Mouse (Mus musculus): ENCODE measurements around the gene Fos. TPM values are rescaled to one million over a fixed set of nuclear protein-coding genes. Genes with fewer than 3 reads are reported as not detected.

Fos gene
- polyA plus RNA-seq, 1 experiment from 2014 or later: 2.0 TPM

GRCm38 (mm10) chr12:85489232-85489886, 15.7 kb downstream of the Fos start:
- ATAC-seq (ENCODE audit: insufficient number of reproducible peaks, insufficient read depth, low FRiP score, low TSS enrichment, low read depth): no peak
- Histone ChIP-seq H3K9ac (replicated peaks) (no peak overlapping the region), H3K9me3 (no peaks in the 10 kb centered on the region), H3K27me3 (0 out of 2 replicates have a peak, but pooled peaks cover 4% of the 10 kb centered on the region), H3K27ac (no peak overlapping the region), H3K36me3 (no peaks in the 10 kb centered on the region), H3K4me2 (no peak overlapping the region), H3K4me1 (replicated peaks) (peaks cover 32% of the 10 kb centered on the region), H3K4me3 (replicated peaks) (no peak overlapping the region)
- WGBS: 79% methylated on average over 7 of the region's 7 CpGs

GRCm38 (mm10) chr12:85490096-85490820, 16.6 kb downstream of the Fos start:
- H3K4me1 ChIP-seq (replicated peaks): peaks cover 27% of the 10 kb centered on the region
- no peak overlapping the region for H3K4me3 ChIP-seq (replicated peaks)
- H3K36me3 ChIP-seq: no peaks in the 10 kb centered on the region
- no peaks in the 10 kb centered on the region for H3K9me3 ChIP-seq
- H3K4me2 ChIP-seq: no peak overlapping the region
- no peak overlapping the region for H3K9ac ChIP-seq (replicated peaks)
- no peak overlapping the region for H3K27ac ChIP-seq
- no peak for ATAC-seq (ENCODE audit: insufficient number of reproducible peaks, insufficient read depth, low FRiP score, low TSS enrichment, low read depth)
- WGBS: 69% methylated on average over 10 of the region's 10 CpGs
- 0 out of 2 replicates have a peak, but pooled peaks cover 4% of the 10 kb centered on the region for H3K27me3 ChIP-seq

DNA sequence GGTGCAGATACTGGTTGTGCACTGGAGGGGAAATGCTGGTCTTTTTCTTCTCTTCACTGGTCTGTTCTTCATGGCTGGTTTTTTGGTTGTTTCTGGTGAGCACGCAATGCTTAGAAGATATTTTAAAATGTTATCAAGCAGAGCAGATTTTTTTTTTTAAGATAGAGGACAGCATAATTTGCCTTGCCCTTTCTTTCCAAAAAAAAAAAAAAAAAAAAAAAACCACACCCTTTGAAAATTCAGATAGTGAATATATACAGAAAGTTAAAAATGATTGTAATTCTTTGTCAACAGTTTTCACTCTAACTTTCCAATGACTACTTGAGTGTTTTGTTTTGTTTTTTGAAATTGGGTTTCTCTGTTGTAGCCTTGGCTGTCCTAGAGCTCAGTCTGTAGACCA, 17.3 kb downstream of the Fos start:
- no peaks in the 10 kb centered on the region for H3K36me3 ChIP-seq
- WGBS: 94% methylated on average over 1 of the region's 1 CpGs
- no peaks in the 10 kb centered on the region for H3K9me3 ChIP-seq

DNA sequence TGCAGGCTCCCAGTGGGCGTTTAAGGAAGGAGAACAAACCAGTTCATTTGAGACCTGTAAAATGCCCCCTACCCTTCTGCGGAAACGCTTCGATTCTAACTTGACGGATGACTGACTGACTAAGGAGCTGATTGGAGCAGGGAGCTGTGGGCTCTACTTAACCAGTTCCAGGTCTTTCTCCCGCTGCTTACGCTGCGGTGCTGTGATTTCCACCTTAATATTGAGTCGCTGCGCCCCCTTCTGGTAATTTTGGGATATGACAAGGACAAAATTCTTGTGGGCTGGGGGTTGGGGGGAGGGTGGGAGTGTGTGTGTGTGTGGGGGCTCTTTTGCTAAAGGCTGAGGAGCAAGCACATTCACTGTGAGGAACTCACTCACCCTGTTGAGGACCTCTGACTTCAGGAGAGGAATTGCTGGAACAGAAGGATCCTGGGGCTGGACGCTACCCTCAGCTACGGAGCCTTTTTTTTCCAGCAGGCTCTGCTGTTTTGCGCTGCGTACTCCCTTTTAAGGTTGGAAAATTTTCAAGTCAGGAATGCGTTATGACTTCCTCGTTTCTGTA, 18.5 kb downstream of the Fos start:
- Histone ChIP-seq H3K9ac (replicated peaks) (no peak overlapping the region), H3K4me3 (replicated peaks) (peak overlapping the region; percentile 16)
- WGBS: 24% methylated on average over 16 of the region's 16 CpGs

More for the DNA sequence above, 17.3 kb downstream of the Fos start:
- Histone ChIP-seq H3K4me3 (replicated peaks) (no peak overlapping the region), H3K27me3 (0 out of 2 replicates have a peak, but pooled peaks cover 4% of the 10 kb centered on the region), H3K9ac (replicated peaks) (no peak overlapping the region), H3K27ac (no peak overlapping the region), H3K4me2 (no peak overlapping the region), H3K4me1 (replicated peaks) (peaks cover 23% of the 10 kb centered on the region)
- no peak for ATAC-seq (ENCODE audit: insufficient number of reproducible peaks, insufficient read depth, low FRiP score, low TSS enrichment, low read depth)

DNA sequence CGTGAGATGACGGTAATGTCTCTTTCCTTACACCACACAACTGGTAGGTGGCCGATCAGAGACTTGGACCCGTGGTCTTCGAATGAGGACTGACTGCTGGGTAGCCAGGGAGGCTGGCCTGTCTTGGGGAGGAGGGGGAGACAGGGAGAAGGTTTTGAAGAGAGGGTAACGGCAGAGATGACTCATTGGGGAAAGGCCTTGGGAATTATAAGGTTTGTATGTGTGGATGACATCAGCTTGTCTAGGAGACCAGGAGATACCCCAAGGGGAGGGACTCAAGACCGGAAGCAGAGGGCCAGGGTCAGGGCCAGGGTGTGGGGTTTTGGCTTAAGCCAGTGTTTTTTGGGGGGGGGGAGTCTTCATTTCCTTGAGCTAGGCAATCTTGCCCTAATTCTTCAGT, 22.6 kb downstream of the Fos start:
- Histone ChIP-seq H3K27me3 (no peaks in the 10 kb centered on the region), H3K4me3 (replicated peaks) (no peak overlapping the region), H3K27ac (no peak overlapping the region), H3K4me1 (replicated peaks) (peaks cover 9% of the 10 kb centered on the region; the same call in 1 of the 2 replicates), H3K9me3 (peaks cover 2% of the 10 kb centered on the region; the same call in 1 of the 2 replicates), H3K9ac (replicated peaks) (no peak overlapping the region), H3K4me2 (no peak overlapping the region), H3K36me3 (no peaks in the 10 kb centered on the region)
- WGBS: 73% methylated on average over 7 of the region's 7 CpGs
- ATAC-seq (ENCODE audit: insufficient number of reproducible peaks, insufficient read depth, low FRiP score, low TSS enrichment, low read depth): no peak

More for the DNA sequence above, 18.5 kb downstream of the Fos start:
- ATAC-seq (ENCODE audit: insufficient number of reproducible peaks, insufficient read depth, low FRiP score, low TSS enrichment, low read depth): peak; percentile 75; the same call in 1 of the 2 replicates
- Histone ChIP-seq H3K36me3 (no peaks in the 10 kb centered on the region), H3K4me2 (peak overlapping the region; percentile 44), H3K9me3 (no peaks in the 10 kb centered on the region), H3K27ac (no peak overlapping the region), H3K4me1 (replicated peaks) (peaks cover 14% of the 10 kb centered on the region), H3K27me3 (0 out of 2 replicates have a peak, but pooled peaks cover 4% of the 10 kb centered on the region)

GRCm38 (mm10) chr12:85496755-85497154, 23.1 kb downstream of the Fos start:
- no peaks in the 10 kb centered on the region for H3K27me3 ChIP-seq
- no peak overlapping the region for H3K4me3 ChIP-seq (replicated peaks)
- ATAC-seq (ENCODE audit: insufficient number of reproducible peaks, insufficient read depth, low FRiP score, low TSS enrichment, low read depth): no peak
- H3K36me3 ChIP-seq: no peaks in the 10 kb centered on the region
- H3K27ac ChIP-seq: no peak overlapping the region
- H3K9ac ChIP-seq (replicated peaks): no peak overlapping the region
- H3K9me3 ChIP-seq: peaks cover 7% of the 10 kb centered on the region; the same call in 1 of the 2 replicates
- H3K4me1 ChIP-seq (replicated peaks): peaks cover 7% of the 10 kb centered on the region; the same call in 1 of the 2 replicates
- WGBS: 23% methylated on average over 7 of the region's 7 CpGs
- H3K4me2 ChIP-seq: no peak overlapping the region

- Histone ChIP-seq H3K4me2 (no peak overlapping the region), H3K9ac (replicated peaks) (no peak overlapping the region), H3K4me3 (replicated peaks) (no peak overlapping the region), H3K9me3 (peaks cover 13% of the 10 kb centered on the region; the same call in 1 of the 2 replicates), H3K27me3 (no peaks in the 10 kb centered on the region), H3K4me1 (replicated peaks) (no peaks in the 10 kb centered on the region; the same call in 1 of the 2 replicates), H3K36me3 (no peaks in the 10 kb centered on the region), H3K27ac (0 out of 2 replicates have a peak overlapping the region, but pooled peaks have one; percentile 7)
- 68% methylated on average over 11 of the region's 11 CpGs for WGBS
- ATAC-seq (ENCODE audit: insufficient number of reproducible peaks, insufficient read depth, low FRiP score, low TSS enrichment, low read depth): no peak
These were observed 23.8 kb downstream of the Fos start for GRCm38 (mm10) chr12:85497310-85498135.

GRCm38 (mm10) chr12:85499001-85499400, 25.3 kb downstream of the Fos start:
- 80% methylated on average over 8 of the region's 8 CpGs for WGBS
- H3K4me2 ChIP-seq: no peak overlapping the region
- no peak for ATAC-seq (ENCODE audit: insufficient number of reproducible peaks, insufficient read depth, low FRiP score, low TSS enrichment, low read depth)

GRCm38 (mm10) chr12:85502682-85503081, 29.0 kb downstream of the Fos start:
- Histone ChIP-seq H3K36me3 (no peaks in the 10 kb centered on the region), H3K4me1 (replicated peaks) (no peaks in the 10 kb centered on the region), H3K4me3 (replicated peaks) (no peak overlapping the region), H3K27me3 (no peaks in the 10 kb centered on the region), H3K27ac (no peak overlapping the region), H3K4me2 (no peak overlapping the region), H3K9ac (replicated peaks) (no peak overlapping the region), H3K9me3 (peaks cover 19% of the 10 kb centered on the region; the same call in 1 of the 2 replicates)
- 85% methylated on average over 4 of the region's 4 CpGs for WGBS
- ATAC-seq (ENCODE audit: insufficient number of reproducible peaks, insufficient read depth, low FRiP score, low TSS enrichment, low read depth): no peak

More at GRCm38 (mm10) chr12:85499001-85499400, 25.3 kb downstream of the Fos start:
- Histone ChIP-seq H3K27me3 (no peaks in the 10 kb centered on the region), H3K36me3 (no peaks in the 10 kb centered on the region), H3K4me3 (replicated peaks) (no peak overlapping the region), H3K9me3 (peaks cover 13% of the 10 kb centered on the region; the same call in 1 of the 2 replicates), H3K27ac (no peak overlapping the region), H3K4me1 (replicated peaks) (no peaks in the 10 kb centered on the region), H3K9ac (replicated peaks) (no peak overlapping the region)

DNA sequence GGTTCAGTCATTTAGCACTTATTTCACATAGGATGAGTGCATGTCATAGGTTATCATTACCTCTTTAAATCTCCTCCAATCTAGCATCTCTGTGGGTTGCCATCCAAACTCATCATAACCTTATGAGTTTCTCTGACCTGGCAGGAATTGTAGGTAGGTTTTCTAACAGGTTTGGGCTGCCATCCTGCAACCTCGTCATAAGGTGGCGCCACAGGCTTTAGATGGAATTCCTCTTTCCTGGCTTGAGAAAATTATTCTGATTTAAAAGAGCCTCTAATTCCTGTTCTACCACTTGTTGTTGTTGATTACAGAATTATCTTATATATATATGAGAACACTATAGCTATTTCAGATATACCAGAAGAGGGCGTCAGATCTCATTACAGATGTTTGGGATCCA, 34.5 kb downstream of the Fos start:
- H3K9me3 ChIP-seq: peaks cover 6% of the 10 kb centered on the region; the same call in 1 of the 2 replicates
- no peak for ATAC-seq (ENCODE audit: insufficient number of reproducible peaks, insufficient read depth, low FRiP score, low TSS enrichment, low read depth)
- H3K27me3 ChIP-seq: no peaks in the 10 kb centered on the region
- no peak overlapping the region for H3K4me2 ChIP-seq
- no peaks in the 10 kb centered on the region for H3K4me1 ChIP-seq (replicated peaks)
- H3K9ac ChIP-seq (replicated peaks): no peak overlapping the region
- no peaks in the 10 kb centered on the region for H3K36me3 ChIP-seq
- H3K27ac ChIP-seq: no peak overlapping the region
- no peak overlapping the region for H3K4me3 ChIP-seq (replicated peaks)
- 23% methylated on average over 3 of the region's 3 CpGs for WGBS
